Mouse (Mus musculus) right cerebral cortex, adult 2 months (tissue): ENCODE results near the gene Hic1.
A peak's percentile ranks its signal among the peaks of the same experiment; 100 is the strongest.
"Not testable (repeated sequence)": the region's sequence is repeated elsewhere in the genome, so short reads cannot be mapped to it uniquely, and the experiment has no call there.

Source experiments
- DNase-seq, 2 experiments: peaks; one replicate each; pipeline ENCODE4 v3.0.0; 2021 to 2022; ENCODE audit warnings: low spot score in 2 of 2

Hic1 gene

GRCm38 (mm10) chr11:75192336-75193214 lies 23.3 kb upstream of the Hic1 start:
- DNase-seq, result peak in 1 of 2 experiments; percentile 73

DNA sequence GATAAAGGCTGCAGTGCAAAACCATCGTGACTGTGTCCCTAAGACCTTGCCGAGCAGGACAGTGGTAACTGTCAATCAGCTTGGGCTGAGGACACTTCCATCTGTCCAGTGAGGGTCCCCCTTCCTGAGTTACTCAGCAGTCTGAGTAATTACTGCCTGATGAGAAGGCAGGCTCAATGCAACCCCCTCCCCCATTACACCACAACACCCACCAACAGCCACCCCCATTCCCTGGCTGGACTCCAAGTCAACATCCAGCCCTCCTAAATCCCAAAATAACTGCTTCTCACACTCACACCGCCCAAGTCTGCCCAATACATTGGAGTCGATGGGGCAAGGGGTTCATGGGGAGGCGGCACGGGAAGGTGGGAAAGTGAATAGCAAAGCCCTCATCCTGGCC lies 22.5 kb upstream of the Hic1 start:
- DNase-seq, result no peak

DNA sequence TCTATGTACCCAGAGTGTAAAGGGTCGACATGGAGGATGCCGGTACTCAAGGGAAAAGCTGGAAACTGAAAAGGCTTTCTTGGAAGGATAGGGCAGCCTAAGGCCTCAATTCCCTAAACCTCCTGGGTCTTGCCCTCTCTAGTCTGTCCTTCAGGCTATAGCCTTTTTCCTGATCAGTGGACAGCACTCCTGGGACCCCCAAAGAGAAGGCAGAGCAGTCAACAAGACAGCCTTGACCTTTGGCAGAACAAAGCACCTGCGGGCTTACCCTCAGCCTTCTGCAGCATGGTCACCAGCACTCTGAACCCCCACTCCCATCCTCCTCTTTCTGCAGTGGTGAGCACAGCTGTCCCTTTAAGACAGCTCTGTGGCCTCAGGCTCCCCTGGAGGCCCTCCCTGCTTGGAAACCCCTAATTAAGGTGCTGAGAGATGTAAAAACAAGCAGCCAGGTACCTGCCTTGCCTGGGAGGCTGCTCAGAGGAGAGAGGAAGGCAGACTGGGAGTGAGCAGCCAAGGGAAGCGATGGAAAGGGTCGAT lies 21.7 kb upstream of the Hic1 start, which contains the start of gene Dph1:
Dph1 (minus strand) TSS at position 337 of the 537 bp plus-strand sequence.
- no peak for DNase-seq

DNA sequence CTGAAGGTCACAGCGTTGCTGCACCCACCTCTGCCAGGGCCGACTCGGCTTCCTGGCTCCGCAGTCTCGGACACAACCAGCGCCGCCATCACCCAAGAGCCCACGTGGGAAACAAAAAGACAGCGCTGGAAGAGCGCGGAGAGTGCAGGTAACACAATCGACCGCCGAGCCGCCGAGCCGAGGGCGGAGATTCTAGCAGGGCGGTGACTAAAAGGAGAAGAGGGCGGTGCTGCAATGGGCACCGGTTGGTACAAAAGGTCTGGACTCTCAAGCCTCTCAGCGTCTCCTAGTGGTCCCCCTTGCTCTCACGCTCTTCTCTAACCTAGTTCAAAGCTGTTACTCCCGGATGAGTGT lies 21.0 kb upstream of the Hic1 start:
- DNase-seq, result peak; percentile 80 to 85

DNA sequence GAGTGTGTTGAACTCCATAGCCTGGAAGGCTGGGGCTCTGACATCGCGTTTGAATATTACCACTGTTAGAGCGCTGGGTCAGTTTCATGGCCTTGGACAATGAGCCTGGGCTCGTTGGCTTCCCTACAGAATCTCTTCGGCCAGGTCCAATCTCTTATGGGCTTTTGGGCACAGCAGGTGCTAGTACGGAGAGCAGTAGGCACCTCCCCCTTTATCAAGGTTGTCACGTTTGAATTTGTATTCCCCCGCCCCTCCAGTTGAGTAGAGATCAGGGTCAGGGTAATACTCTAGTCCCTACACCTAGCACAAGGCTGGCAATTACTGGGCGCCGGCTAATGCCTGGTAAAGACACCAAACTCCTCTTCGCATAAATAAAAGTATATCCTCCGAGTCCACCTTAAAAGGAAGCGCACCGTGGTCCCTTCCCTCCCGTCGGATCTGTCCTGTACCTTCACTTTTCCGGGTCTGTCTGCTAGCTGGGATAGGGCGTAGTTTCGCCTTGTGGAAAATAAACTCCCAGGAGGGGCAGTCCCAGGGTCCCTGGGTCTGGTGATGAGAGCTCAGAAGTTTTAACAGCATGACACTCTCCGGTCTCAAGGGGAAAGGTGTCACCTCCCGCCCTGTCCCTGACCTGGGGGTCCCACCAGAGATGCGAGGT lies 20.5 kb upstream of the Hic1 start:
- peak in 1 of 2 experiments; percentile 7 for DNase-seq

DNA sequence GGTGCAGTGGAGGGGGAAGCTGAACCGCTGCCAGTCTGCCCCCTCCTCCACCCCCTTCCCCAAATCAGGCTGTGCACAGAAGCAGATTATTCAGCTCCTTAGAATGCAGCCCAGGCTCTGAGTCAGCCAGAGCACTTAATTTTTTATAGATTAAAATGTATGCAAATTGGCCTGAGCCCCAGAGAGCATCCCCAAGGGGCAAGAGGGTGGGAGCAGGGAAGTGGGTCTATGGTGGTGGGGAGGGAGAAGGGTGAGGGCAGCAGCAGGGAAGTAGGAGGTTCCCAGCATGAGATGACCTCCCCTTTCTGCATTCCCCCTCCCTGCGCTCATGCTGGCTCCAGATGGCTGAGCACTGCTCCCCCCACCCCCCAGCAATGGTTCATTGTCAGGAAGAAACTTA lies 15.7 kb upstream of the Hic1 start:
- DNase-seq, result peak in 1 of 2 experiments; percentile 61

DNA sequence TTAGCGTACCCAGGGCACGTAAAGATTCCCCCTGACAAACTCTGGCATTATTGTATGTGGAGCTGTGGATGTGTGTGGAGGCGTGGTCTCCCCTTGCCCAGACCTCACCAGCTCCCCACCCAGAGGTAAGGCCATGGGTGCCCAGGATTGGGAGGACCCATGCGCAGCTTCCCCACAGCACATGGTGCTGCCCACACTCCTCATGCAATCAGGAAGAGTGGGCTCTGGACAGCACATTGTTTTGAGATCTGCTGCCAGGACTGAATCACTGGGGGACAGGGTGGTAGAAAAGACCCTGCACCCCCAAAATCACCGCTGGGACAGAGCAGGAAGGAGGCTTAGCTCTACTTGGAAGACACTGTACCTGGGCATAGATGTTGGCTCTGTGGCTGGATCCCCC lies 15.3 kb upstream of the Hic1 start:
- DNase-seq, result peak in 1 of 2 experiments; percentile 53

- peak; percentile 79 to 83 for DNase-seq
These were observed 14.7 kb upstream of the Hic1 start for GRCm38 (mm10) chr11:75183917-75184570.

DNA sequence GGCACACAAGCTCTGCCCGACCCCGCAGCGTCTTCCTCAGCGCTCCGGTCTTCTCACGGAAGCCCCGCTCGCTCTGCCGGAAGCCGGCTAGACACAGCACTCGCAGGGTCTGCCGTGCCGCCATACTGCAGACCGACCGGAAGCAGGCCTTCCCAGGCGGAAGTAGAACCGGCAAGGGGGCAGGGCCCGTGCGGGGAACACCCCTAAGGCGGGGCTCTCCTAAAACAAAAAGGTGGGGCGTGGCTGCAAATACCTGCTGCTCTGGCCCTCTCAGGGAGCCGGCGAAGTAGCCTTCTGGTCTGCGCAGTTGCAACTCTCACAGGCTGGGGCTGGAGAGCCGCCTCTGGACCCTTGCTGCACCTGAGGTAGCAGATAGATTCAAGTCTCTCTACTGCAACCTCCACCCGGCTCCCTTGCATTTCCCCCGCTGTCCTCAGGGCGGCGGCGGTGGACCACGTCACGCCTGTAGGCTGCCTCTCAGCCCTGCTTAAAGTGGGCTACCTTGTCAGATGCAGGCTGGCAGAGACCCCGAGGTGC lies 9.4 kb upstream of the Hic1 start, which contains the start of gene Ovca2:
Ovca2 (minus strand) TSS at position 164 of the 537 bp plus-strand sequence.
- peak; percentile 88 to 91 for DNase-seq

DNA sequence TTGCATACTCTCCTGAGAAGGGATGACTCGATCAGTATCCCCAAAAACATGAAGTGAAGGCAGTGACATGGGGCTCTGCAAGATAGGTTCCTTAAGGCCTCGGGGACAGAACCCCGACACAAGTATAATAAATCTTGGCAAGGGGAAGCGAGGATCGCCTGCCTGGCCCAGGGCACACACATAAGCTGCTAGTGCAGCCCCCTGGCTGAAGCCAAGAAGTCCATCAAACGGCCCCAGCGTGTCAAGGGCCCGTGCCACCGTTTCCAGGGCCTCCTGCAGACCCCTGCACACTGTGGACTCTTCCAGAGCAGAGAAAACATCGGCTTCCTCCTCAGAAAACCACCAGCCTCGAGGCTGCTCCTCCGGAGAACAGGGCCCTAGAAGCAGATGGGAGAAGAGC lies 8.7 kb upstream of the Hic1 start:
- peak in 1 of 2 experiments; percentile 32 for DNase-seq

GRCm38 (mm10) chr11:75174574-75174973 lies 5.3 kb upstream of the Hic1 start:
- not testable (repeated sequence) for DNase-seq

- no peak for DNase-seq
These were observed 4.5 kb upstream of the Hic1 start for GRCm38 (mm10) chr11:75173799-75174165.

GRCm38 (mm10) chr11:75173095-75173798 lies 3.9 kb upstream of the Hic1 start:
- peak; percentile 96 to 97 for DNase-seq

DNA sequence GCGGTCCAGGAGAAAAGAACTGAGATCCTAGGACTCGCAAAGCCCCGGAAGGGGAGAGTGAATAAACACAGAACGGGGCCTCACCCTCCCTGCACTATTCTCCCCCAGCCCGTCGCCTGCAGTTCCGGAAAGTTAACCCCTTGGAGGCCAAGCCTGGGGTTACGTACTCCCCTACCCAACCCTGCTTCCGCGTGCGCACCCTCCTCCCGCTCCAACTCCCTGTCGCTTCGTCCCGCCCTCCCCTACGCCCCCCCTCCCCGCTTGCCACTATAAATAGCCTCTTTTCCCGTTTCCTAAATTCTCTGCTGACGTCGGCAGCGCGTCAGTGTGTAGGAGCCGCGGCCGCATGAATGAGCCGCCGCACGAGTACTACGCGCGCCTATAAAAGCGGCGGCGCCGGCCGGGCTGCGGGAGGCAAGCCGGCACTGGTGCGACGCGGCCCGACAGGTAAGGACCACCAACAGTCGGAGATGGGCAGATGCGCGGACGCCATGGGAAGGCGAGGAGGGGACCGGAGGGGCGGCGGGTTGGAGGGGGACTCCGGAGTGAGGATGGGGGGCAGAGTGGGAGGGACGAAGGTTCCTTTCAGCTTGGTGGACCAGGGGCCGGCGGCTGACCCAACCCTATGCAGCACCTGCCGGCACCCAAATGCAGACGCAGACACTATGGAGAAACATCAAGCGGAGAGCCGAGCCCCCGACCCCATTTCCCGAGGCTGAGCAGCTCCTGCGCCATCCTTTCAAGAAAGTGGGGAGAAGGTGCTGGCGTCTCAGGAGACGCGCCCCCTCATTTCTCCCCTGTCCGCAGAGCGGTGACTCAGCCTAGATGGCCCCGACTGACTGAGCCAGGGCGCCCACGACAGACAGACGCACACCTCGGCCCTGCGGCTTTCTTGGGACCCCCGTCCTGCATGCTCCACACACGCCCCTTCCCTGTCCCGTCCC lies 3.1 kb upstream of the Hic1 start:
- peak; percentile 74 to 83 for DNase-seq

DNA sequence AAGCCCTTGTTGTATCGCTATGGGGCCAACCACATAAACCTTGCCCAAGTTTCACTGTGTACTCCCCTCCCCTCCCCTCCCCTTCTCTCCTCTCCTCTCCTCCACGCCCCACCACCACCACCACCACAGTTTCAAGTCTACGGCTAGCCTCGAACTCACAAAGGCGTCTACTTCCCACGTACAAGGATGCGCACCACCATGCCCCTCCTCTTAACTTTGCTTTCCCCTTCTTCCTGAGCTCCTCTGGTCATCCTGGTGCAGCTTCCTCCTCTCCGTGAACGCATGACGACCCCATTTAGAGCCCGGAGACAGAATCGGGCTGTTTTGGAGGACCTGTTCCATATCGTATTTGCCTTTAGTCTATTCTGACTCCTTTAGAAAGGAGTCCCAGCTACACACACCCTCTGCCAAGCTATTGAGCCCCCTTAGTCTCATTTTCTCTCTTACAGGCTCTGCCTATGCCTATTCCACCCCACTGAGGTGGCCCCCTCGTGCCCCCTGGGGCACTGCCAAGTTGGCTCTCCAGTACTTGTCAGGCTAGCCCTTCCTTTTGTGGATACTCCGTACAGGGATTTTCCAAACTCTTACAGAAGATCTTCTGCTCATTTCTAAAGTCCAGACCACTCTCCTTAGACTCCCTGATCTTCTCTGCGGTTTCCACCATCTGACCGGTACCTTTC lies 2.0 kb upstream of the Hic1 start:
- DNase-seq, result no peak

DNA sequence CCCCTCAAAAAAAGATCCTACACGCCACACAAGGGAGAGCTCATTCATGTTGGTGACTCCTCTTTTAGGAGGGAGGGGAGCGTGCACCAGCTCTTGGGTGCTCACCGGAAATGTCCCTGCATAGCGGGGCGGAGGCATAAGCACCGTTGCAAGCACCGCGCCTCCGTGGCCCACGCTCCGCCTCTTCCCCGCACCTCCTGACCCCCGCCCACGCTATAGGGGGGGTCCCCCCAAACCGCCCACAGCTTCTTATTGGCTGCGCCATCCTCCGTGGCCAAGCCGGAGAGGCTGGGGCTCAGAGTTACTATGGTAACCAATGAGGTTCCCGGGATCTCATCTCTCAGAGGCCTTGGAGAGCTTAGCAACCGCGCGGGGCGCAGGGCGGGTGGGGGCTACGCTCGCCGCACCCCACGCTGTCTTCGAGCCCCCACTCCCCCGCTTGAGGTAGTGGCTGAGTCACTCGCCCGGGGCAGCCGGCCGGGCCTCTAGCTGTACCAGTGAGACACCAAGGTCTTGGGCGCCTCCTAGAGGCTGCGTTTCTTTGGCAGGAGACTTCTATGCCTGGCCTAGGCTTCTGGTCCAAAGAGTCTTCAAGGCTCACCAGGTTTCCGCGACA lies 925 bp upstream of the Hic1 start:
- peak; percentile 93 to 98 for DNase-seq

GRCm38 (mm10) chr11:75168590-75169361 lies 543 bp downstream of the Hic1 start:
- peak; percentile 72 to 78 for DNase-seq
